Mouse (Mus musculus) midbrain, embryonic 16.5 days (tissue): Measurements from ENCODE around the gene Rdh16. TPM values are rescaled to one million over a fixed set of nuclear protein-coding genes. Genes with fewer than 3 reads are reported as not detected.
"Not testable (repeated sequence)": the region's sequence is repeated elsewhere in the genome, so short reads cannot be mapped to it uniquely, and the experiment has no call there.

ENCODE experiments used
- ATAC-seq: fragments of 200-750 bp; cut with Nextera tagmentation; 2 replicates; pipeline ENCODE4 v1.8.0; 2017; ENCODE audit warnings: moderate TSS enrichment
- H3K27ac ChIP-seq: fragments of 300-500 bp; sonication (generic); 2 replicates; pipeline ENCODE4 v1.5.1; 2014; ENCODE audit warnings: mild to moderate bottlenecking, low read length, mixed read lengths
- H3K27me3 ChIP-seq: fragments of 300-500 bp; sonication (generic); 2 replicates; pipeline ENCODE4 v1.6.1; 2014; ENCODE audit warnings: low read depth, low read length, mixed read lengths; ENCODE audit not compliant: control insufficient read depth, insufficient read depth
- H3K36me3 ChIP-seq: fragments of 300-500 bp; sonication (generic); 2 replicates; pipeline ENCODE4 v1.6.1; 2014; ENCODE audit warnings: mild to moderate bottlenecking, low read length, moderate library complexity, mixed read lengths; ENCODE audit not compliant: control insufficient read depth, insufficient read depth
- H3K4me1 ChIP-seq: fragments of 300-500 bp; sonication (generic); 2 replicates; pipeline ENCODE4 v1.6.1; 2014; ENCODE audit warnings: mild to moderate bottlenecking, low read length, mixed read lengths; ENCODE audit not compliant: control insufficient read depth, insufficient read depth
- H3K4me2 ChIP-seq: fragments of 300-500 bp; sonication (generic); 2 replicates; pipeline ENCODE4 v1.6.1; 2014; ENCODE audit warnings: mild to moderate bottlenecking, low read length, mixed read lengths
- H3K4me3 ChIP-seq: fragments of 300-500 bp; sonication (generic); 2 replicates; pipeline ENCODE4 v1.5.1; 2014; ENCODE audit warnings: low read depth, mild to moderate bottlenecking, low read length, moderate library complexity, mixed read lengths
- H3K9ac ChIP-seq: fragments of 300-500 bp; sonication (generic); 2 replicates; pipeline ENCODE4 v1.6.1; 2014; ENCODE audit warnings: low read depth, low read length, mixed read lengths
- H3K9me3 ChIP-seq: fragments of 300-500 bp; sonication (generic); replicated peaks from 2 replicates; pipeline ENCODE4 v1.6.1; 2014; ENCODE audit warnings: mild to moderate bottlenecking, low read length, mixed read lengths; ENCODE audit not compliant: control insufficient read depth, poor library complexity, severe bottlenecking
- WGBS: fragments of 180-500 bp; shearing (Covaris S2); extraction: QIAGEN DNeasy Blood & Tissue Kit; methylation state at CpG from one replicate; pipeline ENCODE4 v1.1.7; 2014; 5-methylcytosine and 5-hydroxymethylcytosine counted together
- polyA plus RNA-seq: library from polyadenylated mRNA; unstranded; fragments of >200 nt; fragmentation: Nextera tagmentation; extraction: Ambion mirVana; gene quantifications from 2 replicates; pipeline ENCODE4 v1.2.1, GENCODE M21; 2015

Gene Rdh16
- polyA plus RNA-seq, 1 experiment from 2014 or later: not detected

DNA sequence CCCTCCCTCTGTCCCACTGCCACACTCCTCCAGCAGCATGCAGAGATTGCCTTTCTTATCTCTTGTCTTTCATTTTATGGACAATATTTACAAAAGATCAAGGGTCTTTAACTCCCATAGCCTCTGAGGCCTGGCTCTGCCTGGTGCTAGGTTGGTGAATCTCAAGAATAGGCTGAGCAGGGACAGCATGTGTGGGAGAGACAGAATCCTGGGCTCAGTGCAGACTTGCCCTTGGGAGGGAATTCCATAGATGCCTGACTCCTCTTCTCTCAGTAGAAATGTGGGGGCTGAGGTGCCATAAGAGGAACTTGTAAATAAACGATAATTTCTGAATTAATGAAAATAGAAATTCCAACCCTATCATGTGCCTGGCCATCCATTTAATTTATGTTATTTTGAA lies 34.4 kb upstream of the Rdh16 start:
- no peaks in the 10 kb centered on the region for H3K27me3 ChIP-seq
- H3K4me3 ChIP-seq: no peak overlapping the region
- WGBS: 88% methylated on average over 1 of the region's 1 CpGs
- no peaks in the 10 kb centered on the region for H3K36me3 ChIP-seq
- no peaks in the 10 kb centered on the region for H3K9me3 ChIP-seq
- H3K9ac ChIP-seq: no peak overlapping the region
- H3K27ac ChIP-seq: no peak overlapping the region
- no peaks in the 10 kb centered on the region for H3K4me1 ChIP-seq
- ATAC-seq: no peak
- H3K4me2 ChIP-seq: no peak overlapping the region

DNA sequence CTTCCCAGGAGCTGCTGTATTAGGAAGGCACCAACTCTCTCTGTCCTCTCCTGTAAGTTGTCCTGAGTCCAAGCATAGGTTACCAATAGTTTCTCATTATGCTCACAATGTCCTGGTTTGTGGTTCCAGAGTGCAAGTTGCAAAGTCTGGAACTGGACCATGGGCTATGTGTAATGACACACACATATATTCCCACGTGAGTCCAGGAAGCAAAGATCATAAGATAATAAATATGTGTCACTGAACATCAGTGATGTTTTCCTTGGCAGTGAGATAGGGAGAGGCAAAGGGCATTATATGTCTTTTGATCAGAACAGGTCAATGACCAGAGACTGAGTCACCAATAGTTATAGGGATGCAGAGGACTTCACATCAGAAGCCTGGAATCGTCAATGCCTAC lies 24.9 kb upstream of the Rdh16 start, which contains the start of gene Rdh9:
TSS of gene Rdh9 (plus strand) at position 376 of the 400 bp plus-strand sequence.
- Histone ChIP-seq H3K9ac (no peak within 1 kb of the TSS), H3K27me3 (no peaks in the 10 kb centered on the region), H3K27ac (no peak within 1 kb of the TSS), H3K36me3 (no peaks in the 10 kb centered on the region), H3K4me2 (no peak within 1 kb of the TSS), H3K4me3 (no peak within 1 kb of the TSS), H3K4me1 (no peaks in the 10 kb centered on the region), H3K9me3 (no peaks in the 10 kb centered on the region)
- 87% methylated on average over 2 of the region's 2 CpGs for WGBS
- no peak for ATAC-seq

DNA sequence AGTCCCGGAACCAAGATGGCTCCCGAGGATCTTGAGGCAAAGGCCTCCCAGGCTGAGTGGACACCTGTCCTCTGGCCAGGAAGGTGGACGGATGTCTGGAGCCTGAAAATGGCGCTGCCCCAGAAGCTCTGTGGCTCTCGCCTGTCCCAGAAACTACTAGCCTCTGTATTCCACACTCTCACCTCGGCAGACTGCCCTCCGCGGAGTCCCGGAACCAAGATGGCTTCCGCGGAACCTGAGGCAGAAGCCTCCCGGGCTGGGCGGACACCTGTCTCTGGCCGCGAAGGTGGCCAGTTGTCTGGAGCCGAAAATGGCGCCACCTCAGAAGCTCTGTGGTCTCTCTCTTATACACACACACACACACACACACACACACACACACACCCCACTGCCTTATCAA lies 18.6 kb upstream of the Rdh16 start:
- H3K36me3 ChIP-seq, H3K27ac ChIP-seq, H3K4me3 ChIP-seq, H3K9me3 ChIP-seq, H3K9ac ChIP-seq, ATAC-seq, H3K4me1 ChIP-seq, H3K4me2 ChIP-seq, H3K27me3 ChIP-seq: not testable (repeated sequence)
- WGBS: 95% methylated on average over 17 of the region's 17 CpGs

DNA sequence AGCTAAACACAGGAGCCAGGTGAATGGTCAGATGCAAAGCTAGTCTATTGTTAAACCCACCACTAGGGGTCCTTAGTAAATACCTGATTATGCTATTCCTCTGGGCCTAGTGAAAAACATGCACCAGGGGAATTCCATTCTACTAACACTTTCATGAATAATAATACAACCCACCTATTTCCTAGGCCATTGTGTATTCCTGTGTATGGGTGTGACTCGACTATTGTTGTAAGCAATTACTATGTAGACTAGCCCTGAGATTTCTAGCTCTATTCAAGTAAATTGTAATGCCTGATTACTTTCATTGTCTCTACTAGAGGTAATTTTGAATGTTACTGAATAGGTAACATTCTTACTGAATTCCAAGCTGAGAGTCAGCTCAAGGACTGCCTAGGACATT lies 15.5 kb upstream of the Rdh16 start:
- H3K36me3 ChIP-seq, H3K9ac ChIP-seq, ATAC-seq, H3K4me3 ChIP-seq, H3K4me1 ChIP-seq, H3K4me2 ChIP-seq, H3K9me3 ChIP-seq, H3K27me3 ChIP-seq, H3K27ac ChIP-seq: not testable (repeated sequence)
- 81% methylated on average over 1 of the region's 1 CpGs for WGBS

DNA sequence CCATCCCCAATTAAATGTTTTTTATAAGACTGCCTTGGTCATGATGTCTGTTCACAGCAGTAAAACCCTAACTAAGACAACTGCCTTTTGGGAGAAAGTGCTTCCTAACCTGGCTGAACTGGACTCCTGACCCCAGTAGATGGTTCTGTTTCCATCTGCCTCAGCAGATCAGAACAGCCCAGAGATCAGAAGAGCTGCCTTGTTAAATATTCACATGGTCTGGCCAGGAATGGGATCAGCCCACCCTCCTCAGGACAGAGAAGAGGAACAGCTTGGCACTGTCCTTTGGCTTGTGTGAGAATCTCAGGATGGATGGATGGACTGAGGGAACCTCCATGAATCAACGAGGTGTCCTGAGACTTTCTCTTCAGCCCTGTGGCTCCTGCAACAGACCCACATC lies 1.7 kb upstream of the Rdh16 start:
- H3K27me3 ChIP-seq: no peaks in the 10 kb centered on the region
- no peak overlapping the region for H3K27ac ChIP-seq
- H3K36me3 ChIP-seq: no peaks in the 10 kb centered on the region
- H3K9ac ChIP-seq: no peak overlapping the region
- no peak for ATAC-seq
- H3K4me3 ChIP-seq: no peak overlapping the region
- WGBS: 72% methylated on average over 1 of the region's 1 CpGs
- H3K4me2 ChIP-seq: no peak overlapping the region
- no peaks in the 10 kb centered on the region for H3K4me1 ChIP-seq
- H3K9me3 ChIP-seq: no peaks in the 10 kb centered on the region

DNA sequence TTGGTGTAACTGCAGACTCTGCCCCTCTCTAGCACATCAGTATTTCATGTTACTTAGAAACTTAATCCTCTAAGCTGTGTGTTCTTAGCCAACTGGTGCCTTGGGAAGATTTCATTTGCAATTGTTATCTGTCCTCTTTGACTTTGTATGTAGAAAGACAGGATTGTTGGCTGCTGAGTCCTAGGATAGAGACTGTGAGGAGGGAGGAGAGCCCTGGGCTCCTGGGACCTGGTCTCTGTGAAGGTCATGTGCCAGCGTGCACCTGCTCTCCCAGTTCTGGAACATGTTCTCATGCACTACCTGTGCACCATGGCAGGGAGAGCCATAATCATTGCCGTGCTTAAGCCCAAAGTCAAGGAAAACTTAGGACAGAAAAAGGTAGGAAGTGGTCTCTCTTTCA lies 660 bp downstream of the Rdh16 start:
- 93% methylated on average over 2 of the region's 2 CpGs for whole genome bisulfite sequencing
- H3K4me1 ChIP-seq: no peaks in the 10 kb centered on the region
- no peak for ATAC-seq
- H3K4me3 ChIP-seq: no peak overlapping the region
- H3K27me3 ChIP-seq: no peaks in the 10 kb centered on the region
- no peaks in the 10 kb centered on the region for H3K9me3 ChIP-seq
- no peak overlapping the region for H3K4me2 ChIP-seq
- no peaks in the 10 kb centered on the region for H3K36me3 ChIP-seq
- no peak overlapping the region for H3K27ac ChIP-seq
- H3K9ac ChIP-seq: no peak overlapping the region

DNA sequence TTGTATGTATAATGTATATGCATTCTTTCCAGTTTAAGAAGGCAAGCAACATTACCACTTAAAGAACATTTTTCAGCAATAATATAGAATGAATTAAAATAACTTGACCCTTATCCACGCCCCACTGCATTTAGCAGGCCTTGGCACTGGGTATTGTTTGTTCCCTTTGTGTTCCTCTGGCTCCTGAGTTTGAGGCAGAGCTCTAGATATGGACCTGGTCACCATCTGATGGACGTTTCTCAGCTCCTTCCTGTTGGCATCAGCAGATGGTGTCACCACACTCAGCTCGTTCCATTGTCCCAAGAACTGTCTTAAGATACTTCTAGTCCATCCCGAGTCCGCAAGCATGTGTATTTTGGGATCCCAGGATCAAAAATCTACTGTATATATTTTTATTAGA lies 1.3 kb downstream of the Rdh16 start:
- ATAC-seq: no peak

DNA sequence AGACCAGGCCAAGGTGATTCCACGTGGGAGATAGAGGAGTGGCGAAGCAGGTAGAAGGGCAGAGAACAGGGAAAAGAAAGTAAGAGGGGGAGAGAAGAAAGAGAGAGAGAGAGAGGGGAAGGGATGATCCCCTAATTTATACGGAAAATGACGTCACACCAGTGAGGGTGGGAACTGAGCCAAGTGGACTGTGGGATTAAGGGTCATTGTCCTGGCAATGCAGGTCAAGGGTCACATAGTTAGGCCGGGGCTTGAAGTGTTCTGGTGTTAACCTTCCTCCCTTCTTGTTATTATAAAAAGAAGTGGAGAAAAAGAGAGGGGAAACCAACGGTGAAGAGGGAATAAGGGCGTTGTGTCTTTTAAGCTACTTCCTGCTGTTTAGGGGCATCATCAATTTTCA lies 3.5 kb downstream of the Rdh16 start:
- 50% methylated on average over 7 of the region's 7 CpGs for whole genome bisulfite sequencing

More for the DNA sequence above, 1.3 kb downstream of the Rdh16 start:
- no peak overlapping the region for H3K4me3 ChIP-seq
- no peak overlapping the region for H3K4me2 ChIP-seq
- 84% methylated on average over 5 of the region's 5 CpGs for WGBS
- H3K36me3 ChIP-seq: no peaks in the 10 kb centered on the region
- H3K27ac ChIP-seq: no peak overlapping the region
- no peaks in the 10 kb centered on the region for H3K9me3 ChIP-seq
- no peaks in the 10 kb centered on the region for H3K4me1 ChIP-seq
- no peaks in the 10 kb centered on the region for H3K27me3 ChIP-seq
- H3K9ac ChIP-seq: no peak overlapping the region

DNA sequence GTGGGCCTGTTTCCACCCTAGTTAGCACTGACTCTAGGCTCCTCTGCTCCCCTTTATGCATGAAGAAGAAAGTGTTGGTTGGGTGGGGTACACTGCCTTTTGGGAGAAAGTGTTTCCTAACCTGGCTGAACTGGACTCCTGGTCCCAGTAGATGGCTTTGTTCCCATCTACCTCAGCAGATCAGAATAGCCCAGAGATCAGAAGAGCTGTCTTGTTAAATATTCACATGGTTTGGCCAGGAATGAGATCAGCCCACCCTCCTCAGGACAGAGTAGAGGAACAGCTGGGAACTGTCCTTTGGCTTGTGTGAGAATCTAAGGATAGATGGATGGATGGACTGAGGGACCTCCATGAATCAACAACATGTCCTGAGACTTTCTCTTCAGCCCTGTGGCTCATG lies 14.9 kb downstream of the Rdh16 start:
- no peak overlapping the region for H3K9ac ChIP-seq
- H3K36me3 ChIP-seq: no peaks in the 10 kb centered on the region
- H3K4me1 ChIP-seq: no peaks in the 10 kb centered on the region
- no peaks in the 10 kb centered on the region for H3K27me3 ChIP-seq
- no peak overlapping the region for H3K4me3 ChIP-seq
- H3K4me2 ChIP-seq: no peak overlapping the region
- H3K27ac ChIP-seq: no peak overlapping the region
- no peak for ATAC-seq
- H3K9me3 ChIP-seq: peaks cover 2% of the 10 kb centered on the region

More for the DNA sequence above, 3.5 kb downstream of the Rdh16 start:
- H3K4me1 ChIP-seq: no peaks in the 10 kb centered on the region
- no peak overlapping the region for H3K27ac ChIP-seq
- no peaks in the 10 kb centered on the region for H3K9me3 ChIP-seq
- H3K36me3 ChIP-seq: no peaks in the 10 kb centered on the region
- no peak overlapping the region for H3K4me2 ChIP-seq
- no peak overlapping the region for H3K9ac ChIP-seq
- no peak overlapping the region for H3K4me3 ChIP-seq
- no peak for ATAC-seq
- H3K27me3 ChIP-seq: no peaks in the 10 kb centered on the region
